Mouse (Mus musculus) spleen, postnatal 14 days (tissue): ENCODE measurements at regions not wholly inside any gene's neighbourhood (a gene's known extent, or its start where the extent isn't known, plus 50 kb on each side); places are given as distances from the start of the nearest gene placed in this dataset.

Source experiments
- DNase-seq, 2 experiments: peaks; one replicate each; pipeline ENCODE4 v3.0.0; 2021 to 2022; ENCODE audit warnings: low spot score in 2 of 2

- no peak for DNase-seq
These were observed 140.9 kb downstream of the Ets2 start for GRCm38 (mm10) chr16:95842766-95843165.

- no peak for DNase-seq
These were observed 137.8 kb downstream of the Ets2 start for GRCm38 (mm10) chr16:95839512-95840253.

GRCm38 (mm10) chr16:95838886-95839430 lies 137.1 kb downstream of the Ets2 start:
- no peak for DNase-seq

- no peak for DNase-seq
These were observed 136.6 kb downstream of the Ets2 start for GRCm38 (mm10) chr16:95838478-95838846.

- DNase-seq = no peak
These were observed 136.0 kb downstream of the Ets2 start for GRCm38 (mm10) chr16:95837723-95838477.

GRCm38 (mm10) chr16:95835941-95836340 lies 134.1 kb downstream of the Ets2 start:
- no peak for DNase-seq

- no peak for DNase-seq
These were observed 132.8 kb downstream of the Ets2 start for GRCm38 (mm10) chr16:95834556-95835288.

- peak in 1 of 2 experiments; percentile 13 for DNase-seq
These were observed 131.6 kb downstream of the Ets2 start for GRCm38 (mm10) chr16:95833455-95833854.

- DNase-seq = no peak
These were observed 130.5 kb downstream of the Ets2 start for GRCm38 (mm10) chr16:95832346-95832739.

GRCm38 (mm10) chr16:95831566-95832345 lies 129.9 kb downstream of the Ets2 start:
- no peak for DNase-seq

GRCm38 (mm10) chr16:95827402-95827737 lies 125.5 kb downstream of the Ets2 start:
- DNase-seq = peak in 1 of 2 experiments; percentile 18

- no peak for DNase-seq
These were observed 125.0 kb downstream of the Ets2 start for GRCm38 (mm10) chr16:95826681-95827401.

- no peak for DNase-seq
These were observed 123.8 kb downstream of the Ets2 start for GRCm38 (mm10) chr16:95825723-95826122.

GRCm38 (mm10) chr16:95824720-95825534 lies 123.1 kb downstream of the Ets2 start:
- DNase-seq = peak; percentile 32 to 41

GRCm38 (mm10) chr16:95823803-95824202 lies 121.9 kb downstream of the Ets2 start:
- DNase-seq = no peak

GRCm38 (mm10) chr16:95821080-95821479 lies 119.2 kb downstream of the Ets2 start:
- DNase-seq = no peak

GRCm38 (mm10) chr16:95820606-95821005 lies 118.7 kb downstream of the Ets2 start:
- no peak for DNase-seq

- DNase-seq = no peak
These were observed 118.1 kb downstream of the Ets2 start for GRCm38 (mm10) chr16:95820013-95820412.

- no peak for DNase-seq
These were observed 114.1 kb downstream of the Ets2 start for GRCm38 (mm10) chr16:95815966-95816365.

GRCm38 (mm10) chr16:95815206-95815731 lies 113.4 kb downstream of the Ets2 start:
- DNase-seq = no peak
